Mouse (Mus musculus): ENCODE measurements at regions not wholly inside any gene's neighbourhood (a gene's known extent, or its start where the extent isn't known, plus 50 kb on each side); places are given as distances from the start of the nearest gene placed in this dataset.
"Not testable (repeated sequence)": the region's sequence is repeated elsewhere in the genome, so short reads cannot be mapped to it uniquely, and the experiment has no call there.

DNA sequence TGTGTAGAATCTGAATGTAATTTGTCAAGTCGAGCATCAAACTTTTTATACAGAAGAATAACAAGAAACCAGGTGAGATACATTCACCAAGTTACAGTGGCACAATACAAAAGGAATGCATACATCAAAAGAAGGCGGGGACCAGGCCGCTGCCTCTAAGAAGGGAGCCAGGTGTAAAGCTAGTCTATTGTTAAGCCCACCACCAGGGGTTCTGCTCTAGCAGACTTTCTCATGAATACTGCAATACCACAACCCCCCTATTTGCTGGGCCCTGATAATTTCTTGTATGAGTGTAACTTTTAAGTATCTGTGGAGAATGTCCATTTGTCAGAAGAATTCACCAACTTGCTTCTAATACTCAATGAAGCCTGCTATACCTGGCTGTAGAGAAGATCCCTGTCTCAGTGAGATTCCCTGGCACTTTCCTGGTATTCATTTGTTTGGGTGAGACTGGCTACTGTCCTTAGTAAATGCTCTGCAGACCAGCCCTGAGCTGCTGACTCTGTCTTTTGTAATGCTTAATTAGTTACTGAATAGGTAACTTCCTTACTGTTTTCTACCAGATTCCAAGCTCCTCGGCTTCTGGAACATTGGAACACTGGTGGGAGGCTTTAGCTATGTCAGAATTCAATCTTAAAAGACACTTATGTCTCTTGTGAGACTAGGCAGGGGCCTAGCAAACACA lies 335.7 kb downstream of the Tbl1xr1 start:
- not testable (repeated sequence) for DNase-seq

DNA sequence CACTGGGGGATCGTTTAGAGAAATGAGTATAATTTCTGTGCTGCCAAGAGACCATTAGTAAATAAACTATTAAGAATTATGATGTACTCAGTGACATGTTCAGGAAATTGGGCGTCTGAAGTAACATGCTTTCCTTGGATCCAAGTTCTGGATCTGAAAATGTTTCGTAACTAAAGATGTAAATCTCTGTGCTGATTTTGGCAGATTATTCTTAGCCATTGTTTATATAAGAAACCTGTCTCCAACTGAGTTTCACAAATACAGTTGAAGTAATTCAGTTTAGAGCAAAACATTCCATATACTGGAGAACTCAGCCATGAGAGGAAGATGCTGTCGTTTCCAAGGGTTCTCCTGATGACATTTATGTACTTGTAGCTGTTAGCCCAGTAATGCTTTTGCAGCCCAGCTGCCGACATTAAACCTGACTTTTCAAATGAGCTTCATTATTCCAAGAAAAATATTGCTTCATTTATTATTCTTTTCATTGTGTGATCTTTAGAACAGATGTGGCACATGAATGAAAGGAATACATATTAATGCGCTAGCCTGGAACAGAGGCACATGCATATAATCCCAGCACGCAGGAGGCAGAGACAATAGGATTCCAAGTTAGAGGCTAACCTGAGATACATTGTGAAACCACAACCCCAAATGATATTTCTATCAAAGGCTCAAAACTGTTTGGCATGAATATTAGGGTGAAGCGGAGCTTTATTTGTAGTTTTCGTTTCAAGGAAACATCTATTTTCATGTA lies 361.8 kb downstream of the Tbl1xr1 start:
- DNase-seq: peak; percentile 6 to 28

- no peak for DNase-seq
Observed at GRCm38 (mm10) chr3:22470542-22470941, 394.1 kb downstream of the Tbl1xr1 start.

DNA sequence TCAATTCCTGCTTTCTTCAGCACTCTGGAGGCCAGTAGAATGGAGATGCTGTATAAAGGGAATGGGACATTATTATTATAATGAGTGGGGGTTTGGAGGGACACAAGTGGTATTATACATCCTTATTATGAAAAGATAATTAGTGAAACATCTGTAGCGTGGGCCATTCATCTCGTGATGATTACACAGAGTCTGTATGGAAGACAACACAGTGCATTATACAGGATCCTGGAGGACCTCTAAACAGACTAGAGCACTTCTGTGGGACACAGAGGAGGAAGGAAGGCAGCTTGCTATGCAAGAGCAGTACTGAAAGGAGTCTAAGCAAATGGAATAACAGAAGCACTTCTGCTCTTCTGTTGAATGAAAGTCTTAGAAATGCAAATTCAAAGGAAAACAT lies 416.1 kb downstream of the Tbl1xr1 start:
- DNase-seq: no peak
